Mouse (Mus musculus): Measurements from ENCODE around the gene Olfr325. TPM values are rescaled to one million over a fixed set of nuclear protein-coding genes. Genes with fewer than 3 reads are reported as not detected.

The Olfr325 gene
- total and polyA plus RNA-seq, 3 experiments: not detected

- Histone ChIP-seq H3K36me3 (replicated peaks in 1 of 2; ENCODE audit: control insufficient read depth in 1 of 2, insufficient read depth in 1 of 2, low read length in 1 of 2) (no peaks in the 10 kb centered on the region), H3K4me3 (replicated peaks in 1 of 3; ENCODE audit: low read depth in 2 of 3, low read length in 2 of 3, poor library complexity in 1 of 3) (no peak overlapping the region), H3K9me3 (replicated peaks; ENCODE audit: low read length) (no peaks in the 10 kb centered on the region), H3K9ac (ENCODE audit: insufficient read depth, low read depth) (no peak overlapping the region), H3K27ac (ENCODE audit: insufficient read depth, low read depth) (no peak overlapping the region), H3K79me2 (replicated peaks; ENCODE audit: control insufficient read depth, extremely low read depth, insufficient read depth, poor library complexity, severe bottlenecking) (no peaks in the 10 kb centered on the region), H3K27me3 (replicated peaks) (peaks cover 84% of the 10 kb centered on the region), H3K4me1 (ENCODE audit: control insufficient read depth in 1 of 2, insufficient read depth in 2 of 2) (no peaks in the 10 kb centered on the region), H3K4me2 (ENCODE audit: insufficient read depth, low read depth, poor library complexity, severe bottlenecking) (no peak overlapping the region)
- in situ Hi-C loops (cut with MboI; ENCODE audit: low pct_ligation_motif_present, low pct_unique_long_range_greater_than_20kb, low sequenced_read_pairs) (no loop called here), dilution Hi-C loops (cut with MboI; ENCODE audit: extremely low pct_ligation_motif_present, extremely low pct_unique_long_range_greater_than_20kb, low sequenced_read_pairs) (no loop called here)
- TF ChIP-seq IRF4 (IDR thresholded peaks at IDR 0.05; ENCODE audit: low read depth, low read length) (no peak), SMC3 (IDR thresholded peaks at IDR 0.05; ENCODE audit: low read depth, low read length) (no peak), ELF1 (IDR thresholded peaks at IDR 0.05; ENCODE audit: low read depth, low read length) (no peak), CTCF (conservative IDR thresholded peaks at IDR 0.05 in 1 of 2, IDR thresholded peaks at IDR 0.05 in 1 of 2; ENCODE audit: low read depth in 2 of 2, low read length in 2 of 2) (no peak), MYC (IDR thresholded peaks at IDR 0.05; ENCODE audit: low read depth, low read length) (no peak), GABPA (IDR thresholded peaks at IDR 0.05; ENCODE audit: insufficient replicate concordance, low read depth, low read length) (no peak), MXI1 (IDR thresholded peaks at IDR 0.05; ENCODE audit: low read depth, low read length) (no peak), KAT2A (IDR thresholded peaks at IDR 0.05; ENCODE audit: insufficient replicate concordance, low read length) (no peak), CHD2 (IDR thresholded peaks at IDR 0.05; ENCODE audit: low read length) (no peak)
- no peak for DNase-seq (ENCODE audit: extremely low read depth)
Observed at GRCm38 (mm10) chr11:58602800-58603560, 25.4 kb downstream of the Olfr325 start.

DNA sequence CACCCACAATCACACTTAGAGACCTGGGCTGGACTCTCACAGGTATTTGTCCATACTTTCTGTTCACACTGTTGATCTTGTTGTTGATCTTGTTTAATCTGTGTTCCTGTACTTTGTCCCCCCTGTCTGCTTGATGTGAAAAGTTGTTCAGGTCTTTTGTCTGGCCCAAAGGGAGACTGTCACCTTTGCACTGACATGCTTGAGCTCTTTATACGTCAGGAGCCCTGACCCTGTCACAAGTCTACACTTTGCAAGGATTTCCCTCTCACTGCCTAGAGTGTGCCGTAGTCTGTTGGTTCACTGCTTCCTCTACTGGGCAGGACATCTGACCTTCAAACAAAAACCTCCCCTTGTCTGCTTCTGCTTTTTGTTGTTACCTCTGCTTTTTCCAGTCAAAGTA lies 27.2 kb downstream of the Olfr325 start:
- Histone ChIP-seq H3K4me2 (ENCODE audit: insufficient read depth, low read depth, poor library complexity, severe bottlenecking) (no peak overlapping the region), H3K36me3 (replicated peaks in 1 of 2; ENCODE audit: control insufficient read depth in 1 of 2, insufficient read depth in 1 of 2, low read length in 1 of 2) (no peaks in the 10 kb centered on the region), H3K27me3 (replicated peaks) (peaks cover 84% of the 10 kb centered on the region), H3K9me3 (replicated peaks; ENCODE audit: low read length) (no peaks in the 10 kb centered on the region), H3K79me2 (replicated peaks; ENCODE audit: control insufficient read depth, extremely low read depth, insufficient read depth, poor library complexity, severe bottlenecking) (no peaks in the 10 kb centered on the region), H3K4me3 (replicated peaks in 1 of 3; ENCODE audit: low read depth in 2 of 3, low read length in 2 of 3, poor library complexity in 1 of 3) (no peak overlapping the region), H3K9ac (ENCODE audit: insufficient read depth, low read depth) (no peak overlapping the region), H3K4me1 (ENCODE audit: control insufficient read depth in 1 of 2, insufficient read depth in 2 of 2) (no peaks in the 10 kb centered on the region), H3K27ac (ENCODE audit: insufficient read depth, low read depth) (no peak overlapping the region)
- dilution Hi-C loops (cut with MboI; ENCODE audit: extremely low pct_ligation_motif_present, extremely low pct_unique_long_range_greater_than_20kb, low sequenced_read_pairs): no loop called here
- no peak for DNase-seq (ENCODE audit: extremely low read depth)
- TF ChIP-seq NELFE (IDR thresholded peaks at IDR 0.05; ENCODE audit: low read depth, low read length) (no peak), E2F4 (IDR thresholded peaks at IDR 0.05; ENCODE audit: insufficient replicate concordance, low read depth, low read length) (no peak), HCFC1 (IDR thresholded peaks at IDR 0.05; ENCODE audit: low read depth, low read length) (no peak), RAD21 (IDR thresholded peaks at IDR 0.05; ENCODE audit: low read depth, low read length) (no peak), USF1 (IDR thresholded peaks at IDR 0.05; ENCODE audit: low read depth, low read length) (no peak), TBP (conservative IDR thresholded peaks at IDR 0.05; ENCODE audit: low read depth, low read length) (no peak), GABPA (IDR thresholded peaks at IDR 0.05; ENCODE audit: insufficient replicate concordance, low read depth, low read length) (no peak), CTCF (conservative IDR thresholded peaks at IDR 0.05 in 1 of 2, IDR thresholded peaks at IDR 0.05 in 1 of 2; ENCODE audit: low read depth in 2 of 2, low read length in 2 of 2) (no peak)
- in situ Hi-C loops (cut with MboI; ENCODE audit: low pct_ligation_motif_present, low pct_unique_long_range_greater_than_20kb, low sequenced_read_pairs): no loop called here
